Mouse (Mus musculus) bone marrow, adult 2 months (tissue): ENCODE results near the gene Gfpt2.

Experiments used
- CTCF ChIP-seq: fragments of 200-500 bp; IDR thresholded peaks from 2 replicates; pipeline ENCODE4 v1.5.1; 2011; ENCODE audit warnings: low read length, control low read depth; ENCODE audit not compliant: control insufficient read depth, insufficient read depth
- POLR2A ChIP-seq: fragments of 200-500 bp; IDR thresholded peaks from 2 replicates; pipeline ENCODE4 v1.6.1; 2011; ENCODE audit warnings: low read depth, mild to moderate bottlenecking, control low read depth, low read length, borderline replicate concordance; ENCODE audit not compliant: control insufficient read depth

DNA sequence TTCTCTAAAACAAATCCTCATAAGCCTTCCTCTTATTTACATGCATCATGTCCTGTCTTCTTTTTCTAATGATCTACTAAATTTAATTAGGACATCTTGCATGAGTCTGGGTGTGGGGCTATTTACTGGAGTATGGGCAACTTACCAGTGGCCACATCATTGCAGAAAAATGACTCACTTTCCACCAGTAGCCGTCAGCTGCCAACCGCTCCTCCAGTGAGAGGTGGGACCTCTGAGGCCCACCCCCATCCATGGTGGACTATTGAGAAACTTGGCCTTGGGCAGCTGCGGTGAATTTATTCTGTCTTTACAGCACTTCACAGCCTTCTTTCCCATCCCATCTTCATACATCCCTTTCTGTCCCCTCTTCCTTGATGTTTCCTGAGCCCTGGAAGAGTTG lies 35.9 kb upstream of the Gfpt2 start:
- no peak for TF ChIP-seq CTCF
- TF ChIP-seq POLR2A: no peak
